Mouse (Mus musculus): ENCODE measurements around the gene Atp2b2. TPM values are rescaled to one million over a fixed set of nuclear protein-coding genes. Genes with fewer than 3 reads are reported as not detected.

Atp2b2 gene
- polyA plus RNA-seq, 1 experiment from 2014 or later = 0.62 TPM

GRCm38 (mm10) chr6:113970900-113971299, 71.5 kb downstream of the Atp2b2 start:
- no peak overlapping the region for H3K9ac ChIP-seq
- no peaks in the 10 kb centered on the region for H3K4me1 ChIP-seq
- H3K4me3 ChIP-seq (replicated peaks) = no peak overlapping the region
- H3K4me2 ChIP-seq = no peak overlapping the region
- 80% methylated on average over 2 of the region's 2 CpGs for WGBS
- H3K36me3 ChIP-seq = no peaks in the 10 kb centered on the region
- no peak for ATAC-seq (replicated peaks; ENCODE audit: low FRiP score)
- no peak overlapping the region for H3K27ac ChIP-seq
- H3K9me3 ChIP-seq (replicated peaks) = no peaks in the 10 kb centered on the region
- H3K27me3 ChIP-seq = no peaks in the 10 kb centered on the region

- no peaks in the 10 kb centered on the region for H3K36me3 ChIP-seq
- H3K9ac ChIP-seq = no peak overlapping the region
- H3K4me3 ChIP-seq (replicated peaks) = no peak overlapping the region
- no peaks in the 10 kb centered on the region for H3K9me3 ChIP-seq (replicated peaks)
- H3K4me1 ChIP-seq = no peaks in the 10 kb centered on the region
- WGBS = 62% methylated on average over 9 of the region's 9 CpGs
- H3K4me2 ChIP-seq = no peak overlapping the region
- H3K27me3 ChIP-seq = no peaks in the 10 kb centered on the region
- no peak overlapping the region for H3K27ac ChIP-seq
- no peak for ATAC-seq (replicated peaks; ENCODE audit: low FRiP score)
Observed at GRCm38 (mm10) chr6:113970464-113970863, 71.9 kb downstream of the Atp2b2 start.

GRCm38 (mm10) chr6:113969751-113970150, 72.7 kb downstream of the Atp2b2 start:
- Histone ChIP-seq H3K4me1 (no peaks in the 10 kb centered on the region), H3K27ac (no peak overlapping the region), H3K9me3 (replicated peaks) (no peaks in the 10 kb centered on the region), H3K4me2 (no peak overlapping the region), H3K4me3 (replicated peaks) (no peak overlapping the region), H3K36me3 (no peaks in the 10 kb centered on the region), H3K9ac (no peak overlapping the region), H3K27me3 (no peaks in the 10 kb centered on the region)
- 26% methylated on average over 3 of the region's 3 CpGs for WGBS
- no peak for ATAC-seq (replicated peaks; ENCODE audit: low FRiP score)

- no peak; the same call in 1 of the 2 replicates for ATAC-seq (replicated peaks; ENCODE audit: low FRiP score)
- H3K9me3 ChIP-seq (replicated peaks) = no peaks in the 10 kb centered on the region
- H3K9ac ChIP-seq = no peak overlapping the region
- H3K4me1 ChIP-seq = no peaks in the 10 kb centered on the region
- 6% methylated on average over 3 of the region's 3 CpGs for WGBS
- no peaks in the 10 kb centered on the region for H3K36me3 ChIP-seq
- H3K27ac ChIP-seq = no peak overlapping the region
- H3K27me3 ChIP-seq = no peaks in the 10 kb centered on the region
- H3K4me2 ChIP-seq = no peak overlapping the region
- H3K4me3 ChIP-seq (replicated peaks) = no peak overlapping the region
Observed at GRCm38 (mm10) chr6:113962811-113963210, 79.6 kb downstream of the Atp2b2 start.

- Histone ChIP-seq H3K9me3 (replicated peaks) (no peaks in the 10 kb centered on the region), H3K4me1 (no peaks in the 10 kb centered on the region), H3K27ac (no peak overlapping the region), H3K36me3 (no peaks in the 10 kb centered on the region), H3K4me3 (replicated peaks) (no peak overlapping the region), H3K9ac (no peak overlapping the region), H3K4me2 (no peak overlapping the region), H3K27me3 (no peaks in the 10 kb centered on the region)
- WGBS = 76% methylated on average over 2 of the region's 2 CpGs
- ATAC-seq (replicated peaks; ENCODE audit: low FRiP score) = no peak
Observed at GRCm38 (mm10) chr6:113961658-113962057, 80.8 kb downstream of the Atp2b2 start.

GRCm38 (mm10) chr6:113959336-113959735, 83.1 kb downstream of the Atp2b2 start:
- Histone ChIP-seq H3K36me3 (no peaks in the 10 kb centered on the region), H3K4me3 (replicated peaks) (no peak overlapping the region), H3K4me1 (no peaks in the 10 kb centered on the region), H3K27ac (no peak overlapping the region), H3K9ac (no peak overlapping the region), H3K27me3 (no peaks in the 10 kb centered on the region), H3K4me2 (no peak overlapping the region), H3K9me3 (replicated peaks) (no peaks in the 10 kb centered on the region)
- WGBS = 65% methylated on average over 1 of the region's 1 CpGs
- no peak for ATAC-seq (replicated peaks; ENCODE audit: low FRiP score)

GRCm38 (mm10) chr6:113958714-113959113, 83.7 kb downstream of the Atp2b2 start:
- H3K36me3 ChIP-seq = no peaks in the 10 kb centered on the region
- H3K9me3 ChIP-seq (replicated peaks) = no peaks in the 10 kb centered on the region
- no peak overlapping the region for H3K9ac ChIP-seq
- WGBS = 69% methylated on average over 2 of the region's 2 CpGs
- H3K27me3 ChIP-seq = no peaks in the 10 kb centered on the region
- H3K4me2 ChIP-seq = no peak overlapping the region
- no peaks in the 10 kb centered on the region for H3K4me1 ChIP-seq
- no peak for ATAC-seq (replicated peaks; ENCODE audit: low FRiP score)
- no peak overlapping the region for H3K4me3 ChIP-seq (replicated peaks)
- H3K27ac ChIP-seq = no peak overlapping the region

- no peak for ATAC-seq (replicated peaks; ENCODE audit: low FRiP score)
- no peak overlapping the region for H3K4me3 ChIP-seq (replicated peaks)
Observed at GRCm38 (mm10) chr6:113958003-113958402, 84.4 kb downstream of the Atp2b2 start.

GRCm38 (mm10) chr6:113957232-113957940, 85.0 kb downstream of the Atp2b2 start:
- H3K27me3 ChIP-seq = no peaks in the 10 kb centered on the region
- no peaks in the 10 kb centered on the region for H3K36me3 ChIP-seq
- ATAC-seq (replicated peaks; ENCODE audit: low FRiP score) = no peak
- WGBS = 80% methylated on average over 19 of the region's 19 CpGs
- H3K9ac ChIP-seq = no peak overlapping the region
- H3K9me3 ChIP-seq (replicated peaks) = no peaks in the 10 kb centered on the region
- no peak overlapping the region for H3K4me3 ChIP-seq (replicated peaks)
- H3K4me2 ChIP-seq = no peak overlapping the region
- H3K4me1 ChIP-seq = no peaks in the 10 kb centered on the region
- H3K27ac ChIP-seq = no peak overlapping the region

More at GRCm38 (mm10) chr6:113958003-113958402, 84.4 kb downstream of the Atp2b2 start:
- Histone ChIP-seq H3K9ac (no peak overlapping the region), H3K27ac (no peak overlapping the region), H3K36me3 (no peaks in the 10 kb centered on the region), H3K9me3 (replicated peaks) (no peaks in the 10 kb centered on the region), H3K27me3 (no peaks in the 10 kb centered on the region), H3K4me1 (no peaks in the 10 kb centered on the region), H3K4me2 (no peak overlapping the region)
- 77% methylated on average over 5 of the region's 5 CpGs for WGBS

GRCm38 (mm10) chr6:113947515-113947914, 94.9 kb downstream of the Atp2b2 start:
- Histone ChIP-seq H3K4me2 (no peak overlapping the region), H3K9ac (no peak overlapping the region), H3K4me3 (replicated peaks) (no peak overlapping the region), H3K9me3 (replicated peaks) (no peaks in the 10 kb centered on the region), H3K4me1 (no peaks in the 10 kb centered on the region), H3K36me3 (no peaks in the 10 kb centered on the region), H3K27ac (no peak overlapping the region), H3K27me3 (peaks cover 3% of the 10 kb centered on the region; the same call in 1 of the 2 replicates)
- WGBS = 85% methylated on average over 8 of the region's 8 CpGs
- no peak for ATAC-seq (replicated peaks; ENCODE audit: low FRiP score)

- Histone ChIP-seq H3K9me3 (replicated peaks) (no peaks in the 10 kb centered on the region), H3K4me1 (no peaks in the 10 kb centered on the region), H3K36me3 (no peaks in the 10 kb centered on the region), H3K27me3 (peaks cover 3% of the 10 kb centered on the region; the same call in 1 of the 2 replicates), H3K27ac (no peak overlapping the region), H3K9ac (no peak overlapping the region), H3K4me2 (no peak overlapping the region), H3K4me3 (replicated peaks) (no peak overlapping the region)
- no peak for ATAC-seq (replicated peaks; ENCODE audit: low FRiP score)
- WGBS = 21% methylated on average over 12 of the region's 12 CpGs
Observed at GRCm38 (mm10) chr6:113942355-113942754, 100.1 kb downstream of the Atp2b2 start.

GRCm38 (mm10) chr6:113941324-113941723, 101.1 kb downstream of the Atp2b2 start:
- no peak overlapping the region for H3K4me3 ChIP-seq (replicated peaks)
- H3K9me3 ChIP-seq (replicated peaks) = no peaks in the 10 kb centered on the region
- no peaks in the 10 kb centered on the region for H3K36me3 ChIP-seq
- H3K4me2 ChIP-seq = no peak overlapping the region
- no peak for ATAC-seq (replicated peaks; ENCODE audit: low FRiP score)
- no peaks in the 10 kb centered on the region for H3K4me1 ChIP-seq
- no peak overlapping the region for H3K9ac ChIP-seq
- WGBS = 83% methylated on average over 5 of the region's 5 CpGs
- H3K27ac ChIP-seq = no peak overlapping the region
- peaks cover 3% of the 10 kb centered on the region; the same call in 1 of the 2 replicates for H3K27me3 ChIP-seq

GRCm38 (mm10) chr6:113939442-113939841, 103.0 kb downstream of the Atp2b2 start:
- Histone ChIP-seq H3K4me1 (no peaks in the 10 kb centered on the region), H3K27ac (no peak overlapping the region), H3K9ac (no peak overlapping the region), H3K36me3 (no peaks in the 10 kb centered on the region), H3K9me3 (replicated peaks) (no peaks in the 10 kb centered on the region), H3K4me3 (replicated peaks) (no peak overlapping the region), H3K4me2 (no peak overlapping the region), H3K27me3 (peaks cover 3% of the 10 kb centered on the region; the same call in 1 of the 2 replicates)
- WGBS = 89% methylated on average over 8 of the region's 8 CpGs
- ATAC-seq (replicated peaks; ENCODE audit: low FRiP score) = no peak

Measured in kidney, embryonic 15.5 days (tissue).